Mouse (Mus musculus) neural tube, postnatal 0 days (tissue): ENCODE data around the gene Vash2. TPM values are rescaled to one million over a fixed set of nuclear protein-coding genes. Genes with fewer than 3 reads are reported as not detected.

ENCODE experiments used
- polyA plus RNA-seq: library from polyadenylated mRNA; unstranded; fragments of >200 nt; fragmentation: Nextera tagmentation; extraction: Ambion mirVana; gene quantifications from 2 replicates; pipeline ENCODE4 v1.2.1, GENCODE M21; 2015

The Vash2 gene
- 37.8 and 41.8 TPM in 2 replicates for polyA plus RNA-seq

GRCm38 (mm10) chr1:190979100-190979563 is at the start of gene Vash2:
Vash2 (minus strand) TSS chr1:190979296.

GRCm38 (mm10) chr1:191026021-191026713 is 47.1 kb upstream of the Vash2 start, which contains the start of gene Flvcr1:
Flvcr1 (minus strand) TSS chr1:191026158.

GRCm38 (mm10) chr1:190924812-190925211 is 54.3 kb downstream of the Vash2 start, which contains the start of gene Angel2:
Angel2 (plus strand) TSS chr1:190925112.

GRCm38 (mm10) chr1:190911415-190912123 is 67.5 kb downstream of the Vash2 start, which contains the start of gene Rps6kc1:
Rps6kc1 (minus strand) TSS chr1:190911770.

Other genes starting within 250 kb of the Vash2 start
- 17.2 and 21.2 TPM in 2 replicates for gene Rps6kc1, start 67.5 kb downstream of the Vash2 start, polyA plus RNA-seq
- gene Angel2, start 54.2 kb downstream of the Vash2 start, polyA plus RNA-seq = 35.8 and 36.3 TPM in 2 replicates
- gene Flvcr1, start 46.9 kb upstream of the Vash2 start, polyA plus RNA-seq = 9.5 and 9.7 TPM in 2 replicates
- gene Spata45, start 57.3 kb upstream of the Vash2 start, polyA plus RNA-seq = not detected in 2 replicates
- gene Tatdn3, start 83.6 kb upstream of the Vash2 start, polyA plus RNA-seq = 17.6 and 19.2 TPM in 2 replicates
- gene Nsl1, start 83.7 kb upstream of the Vash2 start, polyA plus RNA-seq = 1.3 and 2.3 TPM in 2 replicates
- 9.0 and 9.2 TPM in 2 replicates for gene Batf3, start 118.6 kb upstream of the Vash2 start, polyA plus RNA-seq
- not detected in 2 replicates for gene Fam71a, start 185.5 kb upstream of the Vash2 start, polyA plus RNA-seq
- 1.3 and 2.1 TPM in 2 replicates for gene Atf3, start 238.7 kb upstream of the Vash2 start, polyA plus RNA-seq